Mouse (Mus musculus) large intestine, adult 2 months (tissue): Measurements from ENCODE around the gene Dhh. TPM values are rescaled to one million over a fixed set of nuclear protein-coding genes. Genes with fewer than 3 reads are reported as not detected.
A peak's percentile ranks its signal among the peaks of the same experiment; 100 is the strongest.

ENCODE experiments used
- DNase-seq: peaks from one replicate; pipeline ENCODE4 v3.0.0-alpha.2; 2012; ENCODE audit warnings: low read depth, low spot score
- WGBS: fragments of 180-500 bp; shearing (Covaris S2); methylation state at CpG from one replicate; pipeline ENCODE4 v1.1.7; 2018; 5-methylcytosine and 5-hydroxymethylcytosine counted together
- polyA plus RNA-seq: library from polyadenylated mRNA; depleted of rRNA; stranded (reverse); fragments of >200 nt; gene quantifications from 2 replicates; pipeline ENCODE4 v1.2.3, GENCODE M21; 2012

Dhh gene
- polyA plus RNA-seq, 1 experiment = 0.63 TPM

GRCm38 (mm10) chr15:98883661-98884060, 14.7 kb downstream of the Dhh start:
- no peak for DNase-seq

GRCm38 (mm10) chr15:98881656-98882008, 16.7 kb downstream of the Dhh start:
- DNase-seq = no peak
- 12% methylated on average over 5 of the region's 5 CpGs for WGBS

- WGBS = under 1% methylated on average over 48 of the region's 48 CpGs
Measured at GRCm38 (mm10) chr15:98880978-98881655, 17.2 kb downstream of the Dhh start.

DNA sequence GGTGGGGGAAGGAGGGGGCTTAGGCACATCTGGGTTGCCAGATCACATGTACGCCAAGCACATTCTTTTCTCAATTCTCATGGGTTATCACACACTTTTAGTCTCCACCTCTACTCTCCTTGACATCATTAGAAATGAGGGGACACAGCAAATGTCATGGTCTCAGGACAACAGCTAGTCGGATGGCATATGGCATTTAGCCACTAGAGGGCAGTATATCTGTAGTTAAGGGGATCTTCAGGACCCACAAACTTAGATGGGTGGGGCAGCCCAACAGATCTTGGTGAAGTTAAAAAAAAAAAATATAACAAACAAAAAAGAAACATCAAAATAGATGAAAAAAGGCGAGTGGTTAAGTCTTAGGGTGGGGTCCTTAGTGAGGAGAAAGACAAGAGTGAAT, 21.0 kb downstream of the Dhh start:
- no peak for DNase-seq
- WGBS = 12% methylated on average over 3 of the region's 3 CpGs

More at GRCm38 (mm10) chr15:98880978-98881655, 17.2 kb downstream of the Dhh start:
- DNase-seq = peak; percentile 83

DNA sequence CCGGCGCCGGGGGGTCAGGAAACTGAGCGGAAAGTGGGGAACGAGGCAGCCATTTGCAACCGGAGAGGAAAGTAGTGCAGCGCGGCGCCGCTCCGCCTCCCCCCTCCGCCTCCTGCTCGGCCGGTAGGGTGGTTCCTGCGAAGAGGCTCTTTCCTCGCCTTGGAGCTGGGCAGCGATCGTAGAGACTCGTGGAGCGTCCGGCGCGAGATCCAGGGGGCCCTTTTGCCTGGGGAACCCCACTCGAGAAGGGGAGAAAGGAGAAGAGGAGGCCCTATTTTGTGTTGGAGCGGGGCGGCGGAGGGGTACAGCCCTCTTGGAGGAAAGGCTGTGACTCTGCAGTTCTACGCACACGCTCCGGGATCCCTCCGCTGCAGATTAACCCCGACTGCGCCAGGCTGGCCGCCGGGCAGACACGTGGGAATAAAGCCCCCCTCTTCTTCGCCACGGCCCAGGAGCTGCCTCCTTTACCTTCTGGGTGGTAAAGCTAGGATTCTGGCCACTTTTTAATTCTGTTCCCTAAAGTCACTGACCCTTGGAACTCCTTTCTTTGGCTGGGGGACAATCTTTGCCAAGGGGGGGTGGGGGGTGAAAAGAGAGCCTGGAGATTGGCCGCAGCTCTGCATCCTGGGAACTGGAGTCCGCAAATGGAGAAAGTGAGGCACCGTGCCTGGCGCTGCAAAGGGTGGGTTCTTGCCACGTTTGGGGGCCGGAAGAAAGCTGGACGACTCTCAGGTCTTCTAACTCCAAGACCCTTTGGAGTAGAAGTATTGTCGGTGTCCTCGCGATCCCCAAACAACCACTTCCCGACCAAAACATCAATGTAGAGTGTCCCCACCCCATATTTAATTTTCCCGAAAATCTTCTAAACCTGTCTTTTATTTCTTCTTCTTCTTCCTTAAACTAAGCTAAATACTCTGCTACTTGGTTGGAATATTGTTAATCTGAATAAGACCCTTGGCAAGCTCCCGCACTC, 26.1 kb downstream of the Dhh start:
- no peak for DNase-seq
- 2% methylated on average over 51 of the region's 51 CpGs for whole genome bisulfite sequencing

- under 1% methylated on average over 90 of the region's 94 CpGs for WGBS
- no peak for DNase-seq
Measured at GRCm38 (mm10) chr15:98871070-98871915, 27.0 kb downstream of the Dhh start, which contains the start of gene Kmt2d. Gene Kmt2d, minus strand, starts transcription at chr15:98871204.

DNA sequence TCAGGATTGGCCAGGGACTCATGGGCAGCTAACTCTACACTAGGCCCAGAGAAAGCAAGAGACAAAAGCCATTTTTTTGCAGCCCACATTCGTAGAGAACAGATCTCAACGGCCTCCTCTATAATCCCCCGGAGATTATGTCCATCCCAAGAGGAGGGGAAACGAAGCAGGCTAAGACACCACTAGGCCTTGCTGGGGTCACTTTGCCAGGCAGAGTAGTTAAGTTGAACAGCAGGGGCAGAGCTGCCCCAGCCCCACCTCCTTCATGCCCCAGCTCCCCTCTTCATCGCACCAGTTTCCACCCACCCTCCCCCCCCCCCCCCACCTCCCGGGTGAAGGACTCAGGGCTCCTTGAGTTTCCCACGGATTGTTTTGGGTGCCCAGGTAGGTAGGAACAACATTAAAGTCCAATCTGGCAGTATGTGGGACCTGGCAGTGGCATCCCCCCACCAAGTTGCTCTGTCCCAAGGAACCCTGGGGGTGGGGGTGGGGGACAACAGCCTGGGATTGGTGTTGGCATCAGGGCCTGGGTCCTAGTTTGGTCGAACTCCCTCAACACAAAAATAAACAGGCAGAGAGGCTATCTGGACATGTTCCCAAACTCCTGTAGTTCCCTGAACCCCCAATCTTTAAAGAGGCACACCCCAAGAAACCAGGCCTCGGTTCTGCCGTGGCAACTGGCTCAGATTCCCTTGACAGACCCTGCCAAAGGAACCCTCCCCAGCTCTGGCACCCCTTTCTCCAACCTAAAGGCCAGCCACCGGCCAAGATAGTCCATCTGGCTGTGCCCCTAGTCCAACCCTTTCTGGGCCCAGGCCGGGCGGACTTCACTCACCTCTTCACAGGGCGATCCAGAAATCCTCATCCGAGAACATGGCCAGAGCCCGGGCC, 27.9 kb downstream of the Dhh start:
- no peak for DNase-seq
- under 1% methylated on average over 16 of the region's 16 CpGs for WGBS

DNA sequence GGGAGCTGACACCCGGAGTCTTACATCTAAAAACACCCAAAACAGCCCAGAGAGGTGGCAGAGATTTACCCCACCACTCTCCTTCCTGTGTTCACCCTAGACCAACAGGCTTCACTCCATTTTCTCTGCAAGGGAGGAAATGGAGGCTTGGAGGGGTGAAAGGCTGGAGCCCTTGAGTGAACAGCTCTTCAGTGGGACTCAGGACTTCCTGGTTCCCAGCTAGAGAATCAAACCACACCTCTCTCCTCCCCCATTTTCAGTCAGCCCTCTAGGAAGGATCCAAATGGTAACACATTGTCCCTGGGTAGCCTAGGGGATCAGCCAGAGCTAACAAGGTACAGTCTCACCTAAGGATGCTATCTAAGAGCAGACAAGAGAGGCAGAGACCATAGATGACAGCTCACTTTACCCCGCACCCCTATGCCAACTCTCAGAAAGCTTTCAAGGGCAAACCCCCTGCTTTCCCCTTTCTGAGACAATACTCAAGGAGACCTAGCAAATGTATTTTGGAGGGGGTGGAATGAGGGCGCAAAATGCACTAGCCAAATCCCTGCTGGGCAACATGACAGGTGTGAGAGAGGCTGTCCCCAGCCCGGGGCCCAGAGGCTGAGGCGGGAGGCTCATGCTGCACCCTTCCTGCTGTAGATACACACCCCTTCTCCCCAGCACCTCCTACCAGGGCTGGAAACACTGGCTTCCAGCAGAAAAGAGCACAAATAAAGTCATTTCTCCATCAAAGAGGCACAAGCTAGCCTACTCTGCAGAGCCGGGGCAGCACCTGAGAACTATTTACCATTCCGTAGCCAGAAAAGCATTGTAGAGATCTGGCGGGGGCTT, 28.8 kb downstream of the Dhh start:
- DNase-seq = no peak
- 3% methylated on average over 8 of the region's 8 CpGs for WGBS

GRCm38 (mm10) chr15:98868346-98869063, 29.8 kb downstream of the Dhh start:
- 45% methylated on average over 11 of the region's 11 CpGs for WGBS
- no peak for DNase-seq

DNA sequence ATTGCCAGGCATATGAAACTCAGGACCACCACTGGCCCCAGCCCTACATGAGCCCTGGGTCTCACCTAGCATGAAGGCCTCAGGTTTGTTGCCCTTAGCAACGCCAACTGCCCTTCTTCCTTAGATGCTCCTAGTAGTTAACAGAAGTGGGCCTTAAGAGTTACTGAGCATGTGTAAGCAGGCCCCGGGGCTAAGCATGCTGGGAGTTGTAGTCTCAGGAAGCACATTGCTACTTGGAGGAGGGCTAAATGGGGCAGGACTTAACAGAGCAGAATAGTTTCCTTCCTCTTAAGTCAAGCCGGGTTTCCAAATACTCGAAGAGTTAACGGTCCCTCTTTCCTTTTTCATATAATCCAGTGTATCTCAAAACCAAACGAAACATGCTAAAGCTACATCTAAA, 31.0 kb downstream of the Dhh start:
- no peak for DNase-seq

DNA sequence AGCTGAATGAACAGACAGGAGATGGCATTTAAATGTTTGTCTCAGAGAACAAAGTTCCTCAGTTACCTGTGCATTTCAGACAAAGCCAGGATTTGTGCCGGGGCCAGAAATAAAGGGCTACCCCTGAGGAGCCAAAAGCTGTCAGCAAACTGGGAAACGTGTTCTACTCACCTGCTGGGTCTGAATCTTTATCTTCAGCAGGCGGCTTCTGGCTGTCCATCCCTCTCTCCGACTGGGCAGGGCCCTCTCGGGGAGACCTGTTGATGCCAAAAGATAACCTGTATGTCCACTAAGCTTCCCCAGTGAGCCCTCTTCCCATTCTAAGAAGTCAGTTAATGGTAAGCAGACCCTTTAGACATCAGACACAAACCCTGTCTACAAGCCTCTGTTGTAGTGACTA, 31.8 kb downstream of the Dhh start:
- 83% methylated on average over 5 of the region's 5 CpGs for WGBS
- DNase-seq = no peak

More for the DNA sequence above, 31.0 kb downstream of the Dhh start:
- WGBS = 19% methylated on average over 6 of the region's 6 CpGs

DNA sequence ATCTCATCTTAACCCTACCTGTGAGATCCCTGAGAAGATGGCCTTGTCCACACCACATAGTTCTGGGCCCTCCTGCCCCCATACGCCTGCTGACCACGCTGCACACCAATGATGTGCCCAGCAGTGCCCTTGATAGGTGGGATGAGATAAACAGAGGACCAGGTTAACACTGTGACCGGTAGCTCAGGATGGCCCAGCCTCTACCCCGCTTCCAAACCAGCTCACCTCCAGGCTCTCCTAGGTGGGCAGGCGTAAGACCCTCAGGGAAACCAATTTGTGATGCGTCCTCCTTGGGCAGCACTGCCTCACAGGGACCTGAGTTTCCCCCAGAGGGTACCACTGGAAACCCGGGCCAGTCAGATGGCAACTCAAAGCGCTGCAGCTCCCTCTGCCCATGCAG, 32.6 kb downstream of the Dhh start:
- no peak for DNase-seq
- WGBS = 93% methylated on average over 8 of the region's 8 CpGs

- 94% methylated on average over 6 of the region's 6 CpGs for WGBS
- DNase-seq = no peak
Measured at GRCm38 (mm10) chr15:98864951-98865350, 33.4 kb downstream of the Dhh start.

DNA sequence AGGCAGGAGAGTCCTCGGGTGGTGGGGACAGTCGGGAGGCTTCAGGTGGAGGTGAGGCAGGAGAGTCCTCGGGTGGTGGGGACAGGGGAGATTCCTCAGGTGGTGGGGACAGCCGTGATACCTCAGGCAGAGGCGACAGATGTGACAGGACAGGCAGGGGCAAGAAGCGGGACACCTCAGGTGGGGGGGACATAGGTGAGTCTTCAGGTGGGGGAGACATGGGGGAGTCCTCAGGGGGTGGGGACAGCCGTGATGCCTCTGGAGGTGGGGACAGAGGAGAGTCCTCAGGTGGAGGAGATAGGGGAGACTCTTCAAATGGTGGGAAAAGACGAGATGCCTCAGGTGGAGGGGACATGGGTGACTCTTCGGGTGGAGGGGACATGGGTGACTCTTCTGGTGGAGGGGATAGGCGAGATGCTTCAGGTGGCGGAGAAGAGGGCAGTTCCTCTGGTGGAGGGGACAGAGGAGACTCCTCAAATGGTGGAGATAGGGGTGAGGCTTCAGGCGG, 34.8 kb downstream of the Dhh start:
- WGBS = 92% methylated on average over 12 of the region's 12 CpGs

GRCm38 (mm10) chr15:98861701-98862410, 36.5 kb downstream of the Dhh start:
- 84% methylated on average over 21 of the region's 21 CpGs for WGBS
- no peak for DNase-seq

More for the DNA sequence above, 34.8 kb downstream of the Dhh start:
- DNase-seq = no peak

DNA sequence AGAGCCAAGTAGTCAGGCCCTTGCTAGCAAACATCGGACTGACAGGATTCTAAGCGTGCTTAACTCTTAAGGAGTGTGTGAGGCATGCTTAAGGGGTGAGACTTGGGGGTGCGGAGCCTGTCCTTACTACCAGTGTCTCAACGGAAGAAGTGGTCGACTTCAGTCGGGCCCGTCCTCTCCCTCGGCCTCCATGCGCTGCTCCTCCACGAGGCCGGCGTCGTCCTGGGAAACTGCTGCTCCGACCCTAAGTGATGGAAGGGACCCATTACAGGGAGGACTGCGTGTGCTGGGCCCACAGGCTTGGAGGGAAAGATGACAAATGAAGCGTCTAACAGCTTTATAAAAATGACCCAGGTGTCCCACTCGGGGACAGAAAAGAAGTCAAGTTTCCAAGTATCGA, 37.4 kb downstream of the Dhh start:
- no peak for DNase-seq
- 93% methylated on average over 18 of the region's 18 CpGs for WGBS
